Mouse (Mus musculus): ENCODE data around the gene Stra8. TPM values are rescaled to one million over a fixed set of nuclear protein-coding genes. Genes with fewer than 3 reads are reported as not detected.

Stra8 gene
- polyA plus RNA-seq, 1 experiment, result 0.40 TPM

DNA sequence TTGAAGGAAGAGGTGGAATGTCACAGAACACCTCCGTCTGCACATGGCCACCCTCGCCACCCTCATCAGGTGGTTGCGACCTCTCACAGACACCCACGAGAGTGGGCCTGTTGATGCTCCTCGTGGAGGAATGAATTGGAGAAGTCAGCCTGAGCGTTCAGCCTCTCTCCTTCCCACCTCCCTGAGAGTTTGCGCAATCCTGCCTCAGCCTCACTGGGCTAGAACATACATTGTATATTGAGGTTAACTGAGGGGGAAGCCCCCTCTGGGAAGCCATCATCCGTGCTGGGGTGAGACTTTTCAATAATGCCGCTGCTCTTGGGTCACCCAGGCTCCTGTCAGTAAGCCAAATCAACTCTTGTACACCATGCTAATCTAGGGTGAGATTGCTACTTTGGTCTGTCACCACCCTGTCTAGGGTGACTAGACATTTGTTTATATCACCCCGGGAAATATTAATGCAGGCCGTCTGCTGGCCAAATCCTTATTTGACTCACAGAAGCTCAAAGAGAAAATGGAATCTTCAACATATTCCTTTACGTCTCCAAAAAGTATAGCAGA, 67.2 kb downstream of the Stra8 start:
- H3K4me3 ChIP-seq (ENCODE audit: control insufficient read depth, insufficient read depth, low read length), result no peak overlapping the region
- no peak for DNase-seq
- peaks cover 37% of the 10 kb centered on the region for H3K4me1 ChIP-seq (replicated peaks; ENCODE audit: control insufficient read depth, insufficient read depth, low read length)
- H3K27ac ChIP-seq (ENCODE audit: control insufficient read depth, insufficient read depth, low read length), result no peak overlapping the region
- H3K36me3 ChIP-seq (ENCODE audit: control insufficient read depth, insufficient read depth, low read length), result no peaks in the 10 kb centered on the region
- WGBS, result 85% methylated on average over 12 of the region's 12 CpGs
- no peaks in the 10 kb centered on the region for H3K27me3 ChIP-seq (ENCODE audit: control insufficient read depth, insufficient read depth, low read length)
- TF ChIP-seq POLR2A (IDR thresholded peaks at IDR 0.05; ENCODE audit: control insufficient read depth, extremely low read depth, insufficient read depth, low read length, poor library complexity) (no peak), CTCF (IDR thresholded peaks at IDR 0.05; ENCODE audit: borderline replicate concordance, control insufficient read depth, extremely low read depth, insufficient read depth, low read length, poor library complexity) (no peak)

DNA sequence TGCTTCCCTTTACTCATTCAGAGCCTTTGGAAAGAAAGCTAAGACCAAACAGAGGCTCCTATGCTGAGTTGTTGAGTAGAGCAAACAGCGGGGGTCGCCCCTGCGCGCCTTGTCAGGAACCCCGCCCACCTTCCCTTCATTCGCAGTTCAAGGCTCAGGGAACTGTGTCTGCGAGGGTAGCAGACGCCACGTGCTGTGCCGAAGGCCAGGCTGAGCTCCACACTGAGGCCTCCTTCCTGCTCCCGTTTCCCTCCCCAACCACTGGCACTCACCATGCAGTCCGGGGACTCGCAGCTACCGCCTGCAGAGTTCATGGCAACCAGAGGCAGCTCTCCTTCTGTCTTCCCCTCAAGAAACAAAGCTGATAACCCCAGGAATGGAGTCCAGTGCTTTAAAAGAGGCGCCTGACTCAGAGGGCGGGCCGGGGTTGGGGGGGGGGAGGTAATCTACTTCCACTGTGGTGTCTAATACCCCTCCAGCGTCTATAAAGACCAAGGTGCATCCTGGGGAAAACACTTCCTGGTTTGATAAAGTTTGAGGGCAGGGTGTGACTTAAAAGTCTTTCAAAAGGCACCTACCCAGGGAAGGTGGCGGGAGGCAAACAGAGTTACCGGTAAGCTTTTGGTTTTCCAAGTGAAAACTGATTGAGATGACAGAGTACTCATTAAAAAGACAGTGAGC, 68.3 kb downstream of the Stra8 start, which contains the start of gene Slc23a4:
Gene Slc23a4, minus strand, starts transcription at position 324 of the 681 bp plus-strand sequence.
- TF ChIP-seq POLR2A (IDR thresholded peaks at IDR 0.05; ENCODE audit: control insufficient read depth, extremely low read depth, insufficient read depth, low read length, poor library complexity) (no peak), CTCF (IDR thresholded peaks at IDR 0.05; ENCODE audit: borderline replicate concordance, control insufficient read depth, extremely low read depth, insufficient read depth, low read length, poor library complexity) (no peak)
- Histone ChIP-seq H3K4me1 (replicated peaks; ENCODE audit: control insufficient read depth, insufficient read depth, low read length) (peaks cover 37% of the 10 kb centered on the region), H3K27ac (ENCODE audit: control insufficient read depth, insufficient read depth, low read length) (peak within 1 kb of the TSS; percentile 26; the same call in 1 of the 2 replicates), H3K27me3 (ENCODE audit: control insufficient read depth, insufficient read depth, low read length) (no peaks in the 10 kb centered on the region), H3K36me3 (ENCODE audit: control insufficient read depth, insufficient read depth, low read length) (no peaks in the 10 kb centered on the region), H3K4me3 (ENCODE audit: control insufficient read depth, insufficient read depth, low read length) (peak within 1 kb of the TSS; percentile 4)
- peak; percentile 54 for DNase-seq
- WGBS, result 13% methylated on average over 20 of the region's 20 CpGs

Other genes with a start within 250 kb of the Stra8 start
- gene Agbl3, start 139.7 kb upstream of the Stra8 start, polyA plus RNA-seq (2012; rRNA removed), result 3.5 and 4.7 TPM in 2 replicates
- gene Tmem140, start 57.0 kb upstream of the Stra8 start, polyA plus RNA-seq (2012; rRNA removed), result 15.7 and 22.3 TPM in 2 replicates
- 17.0 and 20.1 TPM in 2 replicates for gene Cyren, start 42.1 kb upstream of the Stra8 start, polyA plus RNA-seq (2012; rRNA removed)
- 58.4 and 60.2 TPM in 2 replicates for gene Wdr91, start 9.3 kb upstream of the Stra8 start, polyA plus RNA-seq (2012; rRNA removed)
- gene Slc23a4, start 68.2 kb downstream of the Stra8 start, polyA plus RNA-seq (2012; rRNA removed), result 8.1 and 11.1 TPM in 2 replicates
- 19.7 TPM in 2 replicates for gene Cnot4, start 213.6 kb downstream of the Stra8 start, polyA plus RNA-seq (2012; rRNA removed)

All from thymus, adult 2 months (tissue).